Mouse (Mus musculus): ENCODE measurements around the gene Fam180a.

Gene Fam180a

DNA sequence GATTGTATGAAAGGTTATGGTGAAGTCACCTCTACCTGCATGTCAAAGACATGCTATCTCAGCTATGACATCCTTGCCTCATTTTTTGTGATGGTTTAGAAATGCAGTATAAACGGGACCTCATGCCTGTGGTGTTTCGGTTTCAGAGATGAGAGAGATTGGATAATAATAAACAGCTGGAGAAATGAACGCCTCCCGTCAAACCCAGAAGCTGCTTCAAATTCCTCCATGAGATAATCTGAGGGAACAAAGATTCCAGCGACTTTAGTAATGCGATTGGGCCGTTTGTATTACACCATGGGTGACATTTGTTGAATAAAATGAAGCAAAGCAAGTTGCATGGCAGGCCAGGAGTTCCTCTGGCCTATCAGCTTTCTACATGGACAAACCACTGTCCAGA, 16.5 kb downstream of the Fam180a start:
- DNase-seq, result no peak

DNA sequence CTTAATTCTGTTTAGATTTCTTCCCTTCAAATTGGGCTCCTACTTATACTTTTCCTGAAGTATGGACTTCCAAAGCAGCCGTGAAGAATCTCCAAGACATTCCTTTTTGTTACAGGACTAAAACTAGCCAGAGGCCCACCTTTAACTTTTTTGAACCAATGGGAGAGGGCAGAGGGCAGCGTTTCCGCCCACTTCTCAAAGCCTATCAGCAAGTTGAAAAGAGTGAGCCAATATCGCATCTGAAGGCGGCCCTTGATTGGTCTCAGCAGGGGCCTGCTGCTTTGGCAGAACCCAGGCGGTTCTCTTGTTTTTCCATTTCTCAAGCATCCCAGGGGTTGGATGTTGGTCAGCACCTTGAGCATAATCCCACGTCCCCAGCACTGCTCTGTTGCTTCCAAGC, 17.9 kb downstream of the Fam180a start, which contains the start of gene Slc13a4:
Gene Slc13a4 (minus strand): TSS at position 95 of the 400 bp plus-strand sequence.
- no peak for DNase-seq

DNA sequence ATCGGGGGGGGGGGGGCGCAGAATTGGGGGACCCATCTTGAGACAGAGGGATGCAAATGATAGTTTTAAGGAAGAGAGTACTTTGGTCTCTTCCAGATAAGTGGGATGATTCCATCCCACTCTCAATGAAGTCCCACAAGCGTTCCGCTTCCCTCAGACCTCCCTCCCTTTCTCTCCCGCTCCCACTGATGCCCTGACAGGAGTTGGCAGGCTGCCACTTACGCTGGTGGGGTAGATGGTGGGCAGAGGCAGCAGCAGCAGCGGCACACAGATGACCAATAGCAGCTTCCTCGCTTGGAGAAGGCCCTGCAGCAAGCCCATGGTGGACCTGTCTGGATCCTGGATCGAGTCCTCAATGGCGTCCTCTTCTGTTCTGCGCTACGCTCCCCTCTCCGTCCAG, 18.8 kb downstream of the Fam180a start:
- DNase-seq, result no peak

DNA sequence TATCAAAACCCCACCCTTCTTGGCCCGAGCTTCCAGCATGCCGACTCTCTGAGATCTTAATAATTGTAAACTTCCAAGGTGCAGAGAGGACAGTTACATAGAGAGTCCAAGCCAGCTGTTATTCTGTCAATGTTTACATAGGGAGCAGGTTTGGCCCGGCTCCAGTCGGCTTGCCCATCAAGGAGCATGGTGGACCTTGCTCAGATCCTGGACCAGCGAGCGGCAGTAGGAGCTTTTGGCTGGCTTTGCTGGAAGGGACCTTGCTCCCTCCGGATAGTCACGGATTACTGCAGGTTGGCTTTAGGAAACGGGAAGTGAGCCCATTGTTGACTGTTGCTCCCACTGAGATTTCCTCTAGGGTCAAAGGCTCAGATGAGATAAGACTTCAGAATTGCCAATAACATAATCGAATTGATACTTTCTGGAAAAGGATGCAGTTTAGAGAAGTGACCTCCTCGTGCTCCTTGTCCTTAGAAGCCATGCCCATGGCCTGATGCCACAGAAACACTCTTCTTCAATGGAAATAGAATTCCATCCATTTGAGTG, 22.5 kb downstream of the Fam180a start:
- peak; percentile 98 for DNase-seq

DNA sequence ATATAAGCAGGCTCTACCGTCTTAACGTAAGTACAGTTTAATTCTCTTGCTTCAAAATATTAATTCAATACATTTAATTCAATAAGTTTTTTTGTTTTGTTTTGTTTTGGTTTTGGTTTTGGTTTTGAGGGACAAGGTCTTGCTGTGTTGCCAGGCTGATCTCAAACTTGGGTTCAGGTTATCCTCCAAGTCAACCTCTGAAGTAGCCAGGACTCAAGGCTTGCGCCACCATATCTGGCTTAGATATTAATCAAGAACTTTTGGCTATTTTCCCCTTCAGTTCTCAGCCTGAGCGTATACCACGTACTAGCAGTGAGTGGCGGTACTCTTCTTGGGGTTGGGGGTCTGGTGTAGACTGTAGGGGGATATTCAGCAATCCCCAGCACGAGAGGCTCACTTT, 23.4 kb downstream of the Fam180a start:
- peak; percentile 20 for DNase-seq

DNA sequence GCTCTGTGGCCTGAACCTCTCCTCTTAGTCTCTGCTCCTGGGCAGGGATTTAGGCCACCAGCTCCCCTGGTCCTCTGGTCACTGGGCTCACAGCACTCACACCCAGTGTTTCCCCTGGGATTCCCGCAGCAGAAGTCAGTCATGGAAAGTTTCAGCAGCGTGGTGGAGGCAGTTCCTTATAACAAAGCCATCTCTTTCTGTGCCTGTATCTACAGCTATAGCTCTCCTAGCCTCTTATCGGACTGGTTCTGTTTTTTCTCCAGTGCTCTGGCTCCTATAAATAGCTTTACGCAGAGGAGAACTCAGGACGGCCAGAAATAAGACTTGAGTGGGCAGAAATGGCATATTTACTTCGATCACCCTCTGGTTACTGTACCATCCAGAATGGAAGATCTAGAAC, 27.6 kb downstream of the Fam180a start:
- DNase-seq, result no peak

DNA sequence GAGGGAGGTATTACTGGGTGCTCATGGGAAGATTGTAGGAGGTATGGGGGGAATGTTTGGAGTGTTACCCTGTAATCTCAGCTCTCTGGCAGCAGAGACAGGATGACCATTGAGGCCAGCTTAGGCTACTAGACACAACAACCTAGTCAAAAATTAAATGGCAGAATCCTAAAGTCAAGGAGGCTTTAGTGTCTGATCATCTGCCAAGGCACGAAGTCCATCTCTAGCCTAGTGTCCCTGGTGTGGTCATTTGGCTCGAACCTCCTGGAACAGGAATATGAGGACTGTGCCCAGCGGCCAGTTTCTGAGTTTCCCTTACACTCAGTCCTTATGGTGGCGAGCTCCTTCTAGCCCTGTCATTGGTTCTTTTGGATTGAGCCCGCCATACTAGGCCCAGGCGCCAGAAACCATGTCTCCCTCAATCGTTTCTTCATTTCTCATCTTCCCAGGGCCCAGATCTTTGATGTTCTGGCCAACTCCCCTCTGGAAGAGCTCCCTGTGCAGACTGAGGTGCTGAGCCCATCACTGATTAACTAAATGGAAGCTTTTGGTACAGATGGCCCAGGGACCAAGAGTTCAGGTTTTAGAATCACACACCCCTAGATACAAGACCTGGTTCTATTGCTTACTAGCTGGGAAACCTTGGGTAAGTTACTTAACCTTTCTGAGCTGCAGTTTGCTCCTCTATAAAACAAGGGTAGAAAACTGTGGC, 28.3 kb downstream of the Fam180a start:
- peak; percentile 90 for DNase-seq

DNA sequence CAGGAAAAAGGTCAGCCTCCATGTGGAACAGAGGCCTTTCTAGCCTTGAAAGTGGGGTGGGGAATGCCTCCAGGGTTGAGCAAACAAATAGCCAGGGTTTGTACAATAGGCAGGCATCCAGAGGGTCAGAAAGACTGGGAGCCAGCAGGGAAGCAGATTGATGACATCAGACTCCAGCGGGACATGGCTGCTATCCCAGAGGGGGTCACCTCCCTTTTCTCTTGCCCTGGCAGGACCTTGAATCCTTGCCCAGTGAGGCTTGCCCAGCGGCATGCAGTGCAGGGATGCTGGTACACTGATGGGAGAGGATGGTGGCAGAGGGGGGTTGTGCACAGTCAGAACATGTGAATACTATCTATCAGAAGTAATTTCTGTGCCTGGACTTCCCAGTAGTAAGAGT, 28.9 kb downstream of the Fam180a start:
- peak; percentile 81 for DNase-seq

DNA sequence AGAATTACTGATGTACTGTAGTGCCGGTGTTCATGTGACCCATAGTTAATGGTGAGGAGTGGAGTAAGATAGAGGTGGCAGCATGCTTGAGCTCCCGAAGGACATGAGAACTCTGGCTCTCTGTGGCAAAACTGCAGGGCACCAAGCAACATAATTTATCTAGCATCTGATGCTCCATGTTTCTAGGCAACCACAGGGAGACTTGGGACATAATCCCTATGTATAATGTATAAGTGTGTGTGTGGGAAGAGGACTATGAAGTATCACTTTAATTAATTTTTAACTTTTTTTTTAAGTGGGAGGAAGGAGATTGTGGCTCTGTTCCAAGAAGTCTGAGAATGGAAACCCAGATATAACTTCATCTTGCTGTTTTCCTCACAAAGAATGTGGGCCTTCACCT, 31.0 kb downstream of the Fam180a start:
- no peak for DNase-seq

DNA sequence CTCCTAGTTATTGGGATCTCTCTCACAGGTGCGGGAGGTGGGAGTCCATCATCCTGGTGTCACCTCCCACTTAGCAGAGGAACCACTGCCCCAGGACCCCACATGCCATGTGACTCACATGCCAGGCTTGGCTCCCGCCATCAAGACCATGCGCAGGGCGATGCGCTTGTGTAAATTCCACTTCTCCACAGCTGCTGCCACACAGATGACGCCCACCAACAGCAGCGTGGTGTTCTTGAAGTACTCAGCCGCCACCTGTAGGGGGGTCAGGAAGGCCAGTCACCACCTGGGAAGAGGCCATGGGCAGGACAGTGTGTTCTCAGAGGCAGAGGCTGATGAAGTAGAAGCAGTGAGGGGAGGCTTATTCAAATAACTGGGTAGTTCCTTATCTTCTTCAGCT, 36.3 kb downstream of the Fam180a start:
- DNase-seq, result no peak

DNA sequence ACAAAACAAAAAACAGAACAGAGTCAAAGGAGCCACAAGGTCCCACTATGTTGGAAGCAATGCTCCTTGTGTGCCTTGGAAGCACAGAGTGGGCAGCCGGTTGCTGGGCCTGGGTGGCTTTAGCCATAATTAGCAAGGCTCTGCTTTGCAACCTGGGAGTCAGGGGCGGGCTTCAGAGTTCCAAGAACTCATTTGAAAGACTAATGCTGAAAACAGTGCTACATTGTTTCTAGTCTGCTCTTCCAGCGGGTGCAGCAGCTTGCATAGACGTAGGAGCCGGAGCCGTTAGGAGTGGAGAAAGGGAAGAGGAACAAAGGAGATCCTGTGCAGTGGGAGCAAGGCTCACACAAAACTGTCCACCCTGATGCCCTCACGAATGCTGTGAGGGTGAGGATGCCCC, 37.0 kb downstream of the Fam180a start:
- no peak for DNase-seq

DNA sequence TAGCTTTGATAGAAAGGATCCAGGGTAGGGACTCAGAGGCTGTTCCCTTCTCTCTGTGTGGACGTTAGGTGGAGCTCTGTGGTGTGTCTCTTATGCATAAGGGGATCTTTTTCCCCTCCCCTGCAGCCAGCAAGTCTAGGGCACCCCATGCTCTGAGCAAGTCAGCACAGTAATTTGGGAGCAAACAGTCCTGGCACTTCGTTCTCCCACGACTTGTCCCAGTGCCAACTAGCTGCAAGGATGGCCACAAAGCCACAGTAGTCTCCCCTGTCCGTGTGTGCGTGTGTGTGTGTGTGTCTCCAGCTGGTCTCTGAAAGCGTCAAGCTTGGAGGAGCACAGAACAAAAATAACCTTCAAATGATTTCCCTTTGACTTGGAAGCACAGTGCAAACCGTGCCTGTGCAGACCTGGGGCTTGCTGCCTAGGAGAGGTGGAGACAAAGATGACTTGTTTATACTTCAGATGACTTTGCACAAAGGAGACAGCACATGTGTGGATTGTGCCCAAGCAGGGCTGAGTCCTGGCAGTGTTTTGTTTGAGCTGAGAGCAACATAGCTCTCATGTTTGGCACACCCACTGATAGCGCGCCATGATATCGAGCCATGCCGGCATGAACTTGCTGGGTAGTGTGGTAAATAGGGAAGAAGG, 37.7 kb downstream of the Fam180a start:
- DNase-seq, result peak; percentile 75

DNA sequence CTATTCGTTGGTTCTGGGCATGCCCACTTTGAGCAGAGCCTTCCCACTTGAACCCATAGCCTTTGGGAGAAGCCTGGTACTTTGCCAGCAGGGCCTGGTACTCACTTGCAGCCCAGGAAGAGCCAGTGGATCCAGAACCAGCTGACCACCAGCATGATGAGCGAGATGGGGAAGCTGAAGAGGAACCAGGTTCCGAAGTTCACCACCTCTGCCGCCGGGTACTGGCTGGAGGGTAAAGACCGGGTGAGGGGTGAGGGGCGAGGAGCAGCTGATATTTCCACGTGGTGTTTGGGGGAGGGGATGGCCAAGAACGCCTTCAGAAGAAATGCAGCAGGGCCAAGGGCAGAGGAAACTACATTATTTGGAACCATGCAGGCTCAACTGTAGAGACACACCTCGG, 46.6 kb downstream of the Fam180a start:
- peak; percentile 82 for DNase-seq

DNA sequence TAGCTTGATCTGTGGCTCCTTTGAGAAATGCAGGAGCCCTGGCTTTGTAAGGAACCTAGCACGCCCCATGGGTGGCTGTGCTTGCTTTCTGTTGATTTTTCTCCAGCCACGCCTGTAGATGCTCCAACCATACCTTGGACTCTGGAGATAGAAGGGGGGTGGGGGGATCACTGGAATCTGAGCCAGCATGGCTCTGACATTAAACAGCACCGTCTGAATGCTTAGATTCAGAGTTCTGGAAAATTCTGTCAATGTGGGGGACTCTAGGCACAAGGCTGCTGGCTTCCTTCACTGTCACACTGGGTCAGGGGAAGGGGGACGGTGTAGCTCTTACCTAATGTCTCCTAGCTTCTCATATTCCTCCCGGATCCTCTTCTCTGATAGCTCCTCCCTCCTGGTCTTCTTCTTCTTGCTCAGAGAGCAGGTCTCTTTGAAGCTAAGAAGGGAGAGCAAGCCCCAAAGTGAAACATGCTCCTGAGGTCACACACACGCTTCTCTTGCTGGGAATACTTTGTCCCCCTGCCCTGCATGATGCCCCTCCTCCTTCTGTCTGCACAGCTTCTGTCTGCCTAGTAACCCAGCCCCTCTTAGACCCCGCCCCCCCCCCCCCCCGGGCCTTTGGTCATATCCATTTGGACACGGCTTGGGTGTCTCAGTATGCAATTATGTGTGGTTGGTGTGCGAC, 47.9 kb downstream of the Fam180a start:
- DNase-seq, result no peak

DNA sequence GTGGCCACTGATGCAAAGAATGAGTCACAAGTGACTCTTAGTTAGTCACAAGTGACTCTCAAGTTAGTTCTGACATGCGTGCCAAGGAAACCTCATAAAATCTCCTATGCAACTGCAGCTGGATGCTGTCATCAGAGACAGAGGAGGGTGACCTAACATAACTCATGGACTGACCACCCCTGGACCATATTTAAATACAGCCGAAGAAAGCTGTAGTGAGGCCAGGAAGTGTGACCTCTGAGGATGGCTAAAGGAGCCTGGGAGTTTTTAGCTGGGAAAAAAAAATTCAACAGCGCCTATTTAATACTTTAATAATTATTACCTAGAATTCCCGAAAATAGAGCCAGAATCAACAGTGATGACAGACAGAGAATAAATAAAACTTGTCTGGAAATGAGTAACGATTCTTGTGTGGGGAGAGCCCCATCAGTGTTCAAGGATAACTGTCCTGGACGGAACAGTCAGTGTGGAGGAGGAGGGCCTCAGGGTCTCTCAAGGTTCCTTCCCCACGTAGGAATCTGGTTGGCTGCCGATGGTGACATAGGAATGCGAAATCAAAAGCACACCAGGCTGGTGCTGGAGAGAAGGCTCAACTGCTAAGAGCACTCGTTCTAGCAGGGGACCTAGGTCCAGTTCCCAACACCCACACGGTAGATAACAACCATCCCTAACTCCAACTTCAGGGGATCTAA, 52.4 kb downstream of the Fam180a start:
- DNase-seq, result peak; percentile 72

DNA sequence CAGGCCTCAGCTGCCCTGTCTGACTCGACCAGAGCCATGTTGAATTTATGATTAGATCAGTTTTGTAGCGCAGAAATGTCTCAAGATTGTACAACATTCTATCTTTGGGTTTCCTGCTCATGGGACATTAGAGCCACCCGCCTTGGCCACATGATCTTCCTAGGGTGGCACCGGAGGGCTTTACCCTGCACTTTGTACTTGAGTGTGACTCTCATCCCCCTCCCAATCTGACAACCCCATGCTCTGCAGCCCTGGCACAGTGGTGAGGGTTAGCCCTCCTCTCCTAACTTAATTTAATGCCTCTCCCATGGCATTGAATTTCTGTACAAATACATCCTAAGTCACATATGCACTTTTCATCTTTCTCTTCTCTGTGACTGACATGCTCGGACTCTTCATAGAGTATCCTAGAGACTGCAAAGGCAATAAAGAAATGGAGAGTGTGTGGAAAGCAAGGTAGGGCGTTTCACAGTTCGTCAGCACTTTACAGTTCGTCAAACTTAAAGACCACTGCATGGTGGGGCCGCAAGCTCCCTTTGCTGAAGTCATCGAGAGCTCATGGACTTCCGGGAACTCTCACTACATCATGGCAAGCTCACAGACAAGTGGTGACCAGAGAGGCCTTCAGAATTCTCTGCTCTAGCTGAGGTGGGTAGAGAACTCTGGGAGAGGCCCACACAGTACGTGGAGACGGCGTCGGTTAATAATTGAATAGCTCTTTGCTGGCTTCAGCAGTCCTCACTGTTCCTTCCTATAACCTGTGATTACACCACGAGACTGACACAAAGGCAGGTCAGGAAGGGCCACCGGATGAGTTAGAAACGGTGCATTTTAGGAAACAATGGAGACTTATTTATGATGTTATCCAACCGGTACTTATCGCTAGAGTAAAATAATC, 53.8 kb downstream of the Fam180a start:
- DNase-seq, result peak; percentile 84

DNA sequence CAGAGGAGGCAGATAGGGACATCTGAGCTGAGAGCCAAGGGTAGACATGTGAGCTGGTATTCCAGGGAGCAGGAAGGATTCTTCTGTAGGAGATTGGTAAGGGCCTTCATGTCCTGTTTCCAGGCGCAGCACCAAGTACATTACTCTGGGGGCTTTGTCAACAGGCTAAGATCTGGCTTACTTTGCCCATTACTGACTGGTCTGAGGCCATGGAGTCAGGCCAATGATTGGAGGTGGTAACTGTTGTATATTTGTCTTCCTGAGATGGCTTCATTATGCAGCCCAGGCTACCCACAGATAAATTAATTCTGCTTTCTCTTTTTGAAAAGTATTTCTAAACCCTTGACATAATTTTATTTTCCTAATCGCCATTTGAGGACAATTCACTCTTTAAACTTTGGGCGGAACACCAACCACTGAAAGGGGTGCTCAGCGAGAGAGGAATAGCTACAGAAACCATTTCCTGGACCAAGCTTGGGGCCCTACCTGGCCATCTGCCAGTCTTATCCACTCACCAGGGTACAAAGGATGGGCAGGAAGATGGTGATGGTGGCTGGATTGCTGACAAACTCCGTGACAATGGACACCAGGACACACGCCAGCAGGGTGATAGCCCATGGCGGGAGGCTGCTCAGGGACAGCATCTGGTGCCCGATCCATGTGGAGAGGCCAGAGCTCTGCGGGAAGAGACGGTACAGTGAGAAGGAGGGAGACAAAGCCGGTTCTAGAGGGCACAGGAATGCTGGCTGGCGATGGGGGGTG, 54.7 kb downstream of the Fam180a start:
- no peak for DNase-seq

DNA sequence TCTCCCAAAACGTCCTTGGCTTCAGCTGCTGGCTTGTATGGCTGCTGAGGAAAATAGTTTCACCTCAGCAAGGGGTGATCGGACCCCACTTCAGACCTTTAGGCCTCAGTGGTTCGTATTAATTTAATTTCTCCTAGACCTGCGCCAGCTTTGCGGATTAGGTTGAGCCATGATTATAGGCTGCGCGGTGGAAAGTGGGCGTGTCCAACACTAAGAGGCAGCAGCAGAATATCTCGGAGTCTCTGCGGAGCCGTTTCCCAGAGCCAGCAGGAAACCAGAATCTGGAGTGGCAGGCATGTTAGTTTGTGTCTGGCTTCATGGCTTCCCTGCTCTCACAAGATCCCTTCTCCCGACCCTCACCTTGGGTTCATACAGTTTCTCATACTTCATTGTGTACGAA, 56.3 kb downstream of the Fam180a start:
- no peak for DNase-seq

DNA sequence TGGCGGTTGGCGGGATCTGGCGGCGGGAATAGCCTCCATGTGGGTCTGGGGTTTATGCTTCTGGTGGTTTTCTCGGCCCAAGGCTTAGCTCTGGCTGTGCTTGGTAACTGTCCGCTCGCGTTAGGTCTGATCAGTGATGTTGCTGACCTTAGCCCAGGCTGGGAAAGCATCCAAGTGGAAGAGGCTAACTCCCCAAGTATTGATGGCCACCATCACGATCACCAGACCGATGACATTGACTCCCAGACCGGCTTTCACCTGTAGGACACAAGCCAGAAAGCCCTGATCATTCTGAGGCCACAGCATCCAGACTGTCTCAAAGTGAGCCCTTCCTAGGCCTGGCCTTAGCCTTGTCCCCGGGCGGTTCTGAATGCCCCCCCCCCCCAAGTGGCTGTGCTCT, 57.2 kb downstream of the Fam180a start:
- DNase-seq, result no peak

DNA sequence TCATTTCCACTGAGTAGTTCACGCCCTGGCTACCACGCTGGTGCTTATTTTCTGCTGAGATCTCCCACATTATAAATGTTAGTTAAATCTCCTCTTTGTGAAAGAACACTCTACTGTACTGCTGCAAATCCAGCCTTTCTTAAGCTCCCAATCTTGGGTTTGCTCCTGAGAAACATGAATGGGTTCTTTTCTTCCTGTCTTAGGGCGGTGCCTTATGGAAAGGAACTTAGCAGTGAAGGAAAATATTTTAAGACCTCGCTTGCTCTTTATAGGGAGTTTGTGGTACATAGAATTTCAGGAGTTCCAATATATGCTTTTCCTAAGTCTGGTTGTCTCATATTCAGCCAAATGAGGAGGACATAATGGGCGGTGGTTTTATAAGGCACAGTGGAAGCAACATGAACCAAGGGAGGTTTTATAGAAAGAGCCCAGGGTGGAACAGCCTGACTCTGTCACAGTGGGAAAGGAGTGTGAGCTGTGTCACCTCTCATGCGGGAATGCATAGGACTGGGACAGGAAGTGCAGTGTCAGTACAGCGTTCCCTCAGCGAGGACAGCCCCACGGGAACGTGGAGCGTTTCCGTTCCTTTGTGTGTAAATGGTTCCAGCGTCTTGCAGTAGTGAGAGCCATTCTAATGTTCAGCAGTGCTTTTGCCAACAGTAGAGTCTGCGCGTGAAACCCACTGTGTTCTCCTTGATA, 60.2 kb downstream of the Fam180a start:
- no peak for DNase-seq
